ENCODE assay signal across 11 mouse cellular contexts in the genomic region with DNA sequence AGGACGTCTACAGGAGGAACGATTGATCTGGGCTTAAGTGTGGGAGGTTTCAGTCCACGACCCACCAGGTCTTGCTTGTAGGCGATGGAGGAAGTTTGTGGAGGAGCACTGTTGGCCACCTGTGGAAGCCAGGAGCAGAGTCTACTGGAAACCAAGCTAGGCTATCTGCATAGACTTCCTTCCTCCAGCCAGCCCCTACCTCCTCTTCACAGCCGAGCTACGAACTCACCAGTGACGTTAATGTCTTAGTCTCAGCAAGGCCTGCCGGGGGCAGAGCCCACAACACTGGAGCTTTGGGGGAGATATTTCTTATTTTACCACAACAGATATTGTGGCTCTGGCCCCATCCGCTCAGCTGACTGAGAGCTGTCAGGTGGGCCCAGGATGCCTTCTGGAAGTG.
DNase-seq lines count a peak whose midpoint lies in the region.
"Had no signal": no experiment of that assay in that cellular context is flagged by ENCODE, and none has a peak within 500 bp of the region (broad histone marks: within the 10 kb centered on the region; RNA-seq: fewer than 3 reads in every experiment).

No protein-coding gene starts in this region.

- peak; percentile 80 for DNase-seq in heart, adult 11 months
- no peak for DNase-seq in heart, postnatal 25 days (ENCODE audit: low spot score)
- DNase-seq in thymus, postnatal 25 days = peak; percentile 7
- no peak for DNase-seq in thymus, postnatal 14 days
- peak; percentile 37 for DNase-seq in liver
- DNase-seq in splenic B cell, adult 2 months (ENCODE audit: low read depth, low spot score) = peak; percentile 25
- no peak for DNase-seq in left cerebral cortex, postnatal 25 days (ENCODE audit: low spot score in 2 of 2)
- no peak for DNase-seq in left cerebral cortex, adult 18-20 months (ENCODE audit: low spot score in 2 of 2)
- DNase-seq: cerebellum, postnatal 25 days; kidney, adult 2 months had no signal

- no peaks in the 10 kb centered on the region for H3K36me3 ChIP-seq in splenic B cell, adult 2 months (ENCODE audit: control insufficient read depth, insufficient read depth, low read length, poor library complexity, severe bottlenecking)

- intact Hi-C loops in heart, postnatal 25 days (cut with DNase I) = no loop called here
- intact Hi-C loops in left cerebral cortex, postnatal 25 days (cut with DNase I) = no loop called here

- no peaks in the 10 kb centered on the region for H3K27me3 ChIP-seq in splenic B cell, adult 2 months (ENCODE audit: control insufficient read depth, insufficient read depth, low read length, poor library complexity, severe bottlenecking)
- H3K27me3 ChIP-seq: forebrain, embryonic 13.5 days had no signal

Comparison
In these comparisons a context has a peak if more than half of its experiments do, and no peak if none do; other contexts are left out.
1. DNase-seq: peak in heart, adult 11 months (single experiment), thymus, postnatal 25 days (single experiment), liver (single experiment) and splenic B cell, adult 2 months (single experiment); none in heart, postnatal 25 days (single experiment), thymus, postnatal 14 days (single experiment), left cerebral cortex, postnatal 25 days (0 of 2) and left cerebral cortex, adult 18-20 months (0 of 2).